12 mouse cellular contexts compared by ENCODE assay signal in the genomic region with DNA sequence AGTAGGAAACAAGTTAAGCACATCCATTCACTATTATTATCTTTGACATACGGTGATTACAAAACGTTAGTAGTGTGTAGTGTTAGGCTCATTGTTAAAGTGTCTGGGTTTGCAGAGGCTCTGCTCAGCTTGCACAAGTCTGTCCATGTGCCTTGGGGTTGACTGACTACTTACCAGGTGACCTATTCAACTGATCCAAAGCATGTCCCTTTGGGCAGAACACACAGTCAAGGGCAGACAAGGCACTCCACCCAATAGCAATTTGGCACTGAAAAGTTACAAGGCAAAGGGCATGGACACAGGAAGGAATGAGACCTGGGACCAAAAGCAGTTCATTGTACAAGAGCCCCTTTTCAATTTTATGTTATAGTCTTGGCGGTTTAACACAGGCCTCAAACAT.
"Had no signal": no experiment of that assay in that cellular context is flagged by ENCODE, and none has a peak within 500 bp of the region (broad histone marks: within the 10 kb centered on the region; RNA-seq: fewer than 3 reads in every experiment).

No protein-coding gene starts in this region.

- H3K9ac ChIP-seq: limb, embryonic 12.5 days; limb, embryonic 15.5 days; liver, embryonic 13.5 days had no signal

- H3K27me3 ChIP-seq: limb, embryonic 12.5 days; limb, embryonic 15.5 days; liver, embryonic 13.5 days had no signal

- H3K4me3 ChIP-seq: limb, embryonic 12.5 days; limb, embryonic 15.5 days; liver, embryonic 13.5 days had no signal

- H3K27ac ChIP-seq: limb, embryonic 12.5 days; limb, embryonic 15.5 days; liver, embryonic 13.5 days had no signal

- DNase-seq: kidney, postnatal 36 days; left cerebral cortex, postnatal 4 days; liver, embryonic 13.5 days; lung, adult 2 months; lung, postnatal 14 days; lung, postnatal 4 days; midbrain, embryonic 14.5 days; thymus, adult 18-20 months; thymus, postnatal 36 days had no signal

- H3K4me2 ChIP-seq: limb, embryonic 12.5 days; limb, embryonic 15.5 days; liver, embryonic 13.5 days; midbrain, embryonic 11.5 days had no signal

- H3K4me1 ChIP-seq: limb, embryonic 15.5 days; liver, embryonic 13.5 days had no signal

- H3K36me3 ChIP-seq: limb, embryonic 12.5 days; limb, embryonic 15.5 days; liver, embryonic 13.5 days had no signal

- H3K9me3 ChIP-seq: limb, embryonic 12.5 days; limb, embryonic 15.5 days; liver, embryonic 13.5 days had no signal
